Mouse (Mus musculus) CH12.LX (cell line): Measurements from ENCODE around the gene Sgsm3.

ENCODE experiments used
- CTCF ChIP-seq, 2 experiments: IDR thresholded peaks in 1 of 2; conservative IDR thresholded peaks in 1 of 2; 2 replicates each; pipeline ENCODE4 v1.5.1; 2011 to 2012; ENCODE audit warnings: low read depth in 2 of 2, low read length in 2 of 2, improper control_type of control experiment in 1 of 2, inconsistent platforms in 1 of 2, mild to moderate bottlenecking in 1 of 2, moderate library complexity in 1 of 2
- KAT2A ChIP-seq: IDR thresholded peaks from 2 replicates; pipeline ENCODE4 v1.6.1; 2012; ENCODE audit warnings: low read length, improper control_type of control experiment, inconsistent platforms; ENCODE audit not compliant: insufficient replicate concordance
- USF1 ChIP-seq: IDR thresholded peaks from 2 replicates; pipeline ENCODE4 v1.6.1; 2014; ENCODE audit warnings: low read depth, mild to moderate bottlenecking, inconsistent platforms, low read length, improper control_type of control experiment

DNA sequence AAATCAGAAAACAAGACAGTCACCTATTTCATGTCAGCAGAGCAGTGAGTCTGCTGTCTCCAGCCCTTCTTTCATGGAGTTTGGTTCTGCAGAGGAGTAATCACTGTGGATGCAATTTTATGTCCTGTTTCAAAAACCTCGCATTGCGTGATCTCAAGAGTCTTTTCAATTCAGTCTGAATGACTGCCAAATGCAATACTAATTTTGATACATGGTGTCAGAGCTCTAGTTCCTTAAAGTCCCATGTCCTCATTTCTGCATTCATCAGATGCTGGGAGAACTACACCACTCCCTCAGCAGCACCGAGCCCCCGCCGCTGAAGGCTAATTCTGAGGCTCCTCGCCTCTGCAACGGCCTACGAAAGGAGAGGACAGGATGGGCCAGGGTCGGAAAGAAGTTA, 46.3 kb downstream of the Sgsm3 start:
- TF ChIP-seq KAT2A, result no peak
- TF ChIP-seq USF1, result no peak
- TF ChIP-seq CTCF (conservative IDR thresholded peaks at IDR 0.05 in 1 of 2, IDR thresholded peaks at IDR 0.05 in 1 of 2; ENCODE audit: low read depth in 2 of 2, low read length in 2 of 2), result no peak
